Mouse (Mus musculus): Measurements from ENCODE around the gene Socs5.

GRCm38 (mm10) chr17:87176066-87177012 is 68.9 kb downstream of the Socs5 start:
- TF ChIP-seq CTCF (IDR thresholded peaks at IDR 0.05; ENCODE audit: control insufficient read depth, insufficient read depth, insufficient replicate concordance, low read depth, low read length) (no peak), POLR2A (IDR thresholded peaks at IDR 0.05; ENCODE audit: control insufficient read depth, low read depth, low read length) (no peak)

All from testis, adult 2 months (tissue).